Mouse (Mus musculus) cortical plate, adult 2 months (tissue): Measurements from ENCODE around the gene Hist1h3e.

Experiments
- CTCF ChIP-seq: fragments of 200-500 bp; IDR thresholded peaks from 2 replicates; pipeline ENCODE4 v1.5.1; 2011; ENCODE audit warnings: mild to moderate bottlenecking, control low read depth, low read length; ENCODE audit not compliant: insufficient read depth; ENCODE audit errors: extremely low read depth
- POLR2A ChIP-seq: fragments of 200-500 bp; IDR thresholded peaks from 2 replicates; pipeline ENCODE4 v1.6.1; 2011; ENCODE audit warnings: mild to moderate bottlenecking, low read length, control low read depth; ENCODE audit not compliant: insufficient read depth; ENCODE audit errors: extremely low read depth

- TF ChIP-seq CTCF (no peak), POLR2A (no peak)
Measured at GRCm38 (mm10) chr13:23541497-23541896, 20.7 kb downstream of the Hist1h3e start.
